Mouse (Mus musculus): ENCODE data around the gene Prox2. TPM values are rescaled to one million over a fixed set of nuclear protein-coding genes. Genes with fewer than 3 reads are reported as not detected.

Gene Prox2
- polyA plus RNA-seq, 1 experiment from 2014 or later, result 3.0 TPM

DNA sequence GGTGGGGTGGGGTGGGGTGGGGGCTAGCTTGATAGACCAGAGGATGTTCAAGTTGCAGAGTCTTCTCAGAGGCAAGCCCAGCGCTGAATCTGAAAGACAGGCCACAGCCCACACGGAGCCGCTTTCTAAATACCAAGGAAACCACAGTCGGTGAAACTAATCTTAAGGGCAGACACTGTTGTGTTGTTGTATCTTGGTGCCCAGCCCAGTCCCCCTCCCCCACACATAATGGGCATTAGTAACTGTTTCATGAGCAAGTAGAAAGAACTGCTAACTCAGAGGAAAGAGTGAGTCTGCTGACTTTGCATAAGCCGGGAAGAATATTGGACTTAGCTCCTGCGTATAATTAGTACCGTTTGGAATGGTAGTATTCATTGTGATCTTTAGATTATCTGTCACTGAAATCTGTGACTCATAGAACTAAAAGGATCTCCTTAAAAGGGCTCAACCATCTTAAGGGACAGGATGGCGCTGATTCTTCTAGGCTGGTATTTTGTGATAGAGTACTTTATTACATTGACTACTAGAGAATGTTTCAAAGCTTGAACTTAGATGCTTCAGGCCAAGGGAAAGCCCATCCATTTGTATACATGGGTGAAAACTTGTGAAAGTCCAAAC, 16.5 kb upstream of the Prox2 start:
- Histone ChIP-seq H3K36me3 (peaks cover 59% of the 10 kb centered on the region), H3K4me3 (replicated peaks) (no peak overlapping the region), H3K9ac (no peak overlapping the region), H3K27me3 (replicated peaks) (no peaks in the 10 kb centered on the region), H3K9me3 (no peaks in the 10 kb centered on the region), H3K4me1 (no peaks in the 10 kb centered on the region), H3K27ac (no peak overlapping the region), H3K4me2 (no peak overlapping the region)
- no peak for ATAC-seq (ENCODE audit: insufficient read depth, low FRiP score, low read depth)
- WGBS, result 79% methylated on average over 8 of the region's 8 CpGs

DNA sequence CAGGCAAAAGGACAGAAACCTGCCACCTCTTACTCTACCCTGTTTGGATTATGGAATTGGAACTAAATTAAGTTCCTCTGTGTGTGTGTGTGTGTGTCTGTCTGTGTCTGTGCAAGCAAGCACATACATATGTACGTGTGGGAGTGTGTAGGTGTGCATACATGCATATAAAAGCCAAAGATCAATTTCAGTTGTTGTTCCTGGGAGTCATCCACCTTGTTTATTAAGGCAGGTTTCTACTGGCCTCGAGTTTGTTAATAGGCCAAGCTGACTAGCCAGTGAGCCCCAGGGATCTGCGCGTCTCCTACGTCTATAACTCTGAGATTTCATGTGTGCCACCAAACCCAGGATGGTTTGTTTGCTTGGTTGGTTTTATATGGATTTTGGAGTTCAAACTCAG, 14.2 kb upstream of the Prox2 start:
- no peaks in the 10 kb centered on the region for H3K4me1 ChIP-seq
- H3K4me3 ChIP-seq (replicated peaks), result no peak overlapping the region
- H3K9me3 ChIP-seq, result no peaks in the 10 kb centered on the region
- H3K36me3 ChIP-seq, result peaks cover 61% of the 10 kb centered on the region
- no peaks in the 10 kb centered on the region for H3K27me3 ChIP-seq (replicated peaks)
- ATAC-seq (ENCODE audit: insufficient read depth, low FRiP score, low read depth), result no peak
- WGBS, result 92% methylated on average over 5 of the region's 5 CpGs
- H3K27ac ChIP-seq, result no peak overlapping the region
- H3K4me2 ChIP-seq, result no peak overlapping the region
- no peak overlapping the region for H3K9ac ChIP-seq

GRCm38 (mm10) chr12:85123645-85124044, 13.1 kb upstream of the Prox2 start:
- no peaks in the 10 kb centered on the region for H3K27me3 ChIP-seq (replicated peaks)
- H3K27ac ChIP-seq, result no peak overlapping the region
- no peak overlapping the region for H3K9ac ChIP-seq
- no peak overlapping the region for H3K4me3 ChIP-seq (replicated peaks)
- WGBS, result 91% methylated on average over 11 of the region's 11 CpGs
- no peaks in the 10 kb centered on the region for H3K9me3 ChIP-seq
- no peak overlapping the region for H3K4me2 ChIP-seq
- peaks cover 57% of the 10 kb centered on the region for H3K36me3 ChIP-seq
- no peaks in the 10 kb centered on the region for H3K4me1 ChIP-seq
- no peak for ATAC-seq (ENCODE audit: insufficient read depth, low FRiP score, low read depth)

DNA sequence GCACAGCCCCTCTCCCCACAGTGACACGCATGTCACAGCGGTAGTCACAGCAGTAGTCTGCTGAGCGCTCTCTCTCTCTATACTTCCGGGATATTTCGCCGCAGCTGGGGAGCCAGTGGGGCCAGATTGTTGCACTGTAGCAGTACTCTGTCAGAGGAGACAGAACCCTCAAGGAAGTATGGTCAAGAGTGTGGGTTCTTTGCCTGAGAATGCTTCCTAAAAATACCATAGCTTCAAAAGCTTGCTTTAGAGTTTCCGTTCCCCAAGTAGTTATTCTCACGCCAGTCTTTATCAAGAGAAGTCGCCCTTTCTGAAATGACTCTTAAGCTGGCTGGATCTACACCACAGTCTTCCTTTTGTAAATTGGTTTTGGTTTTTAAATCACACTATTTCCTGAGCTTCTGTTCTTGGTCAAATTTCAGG, 12.6 kb upstream of the Prox2 start:
- H3K27me3 ChIP-seq (replicated peaks), result no peaks in the 10 kb centered on the region
- H3K4me2 ChIP-seq, result no peak overlapping the region
- H3K4me1 ChIP-seq, result no peaks in the 10 kb centered on the region
- H3K36me3 ChIP-seq, result peaks cover 55% of the 10 kb centered on the region
- ATAC-seq (ENCODE audit: insufficient read depth, low FRiP score, low read depth), result no peak
- no peak overlapping the region for H3K27ac ChIP-seq
- WGBS, result 93% methylated on average over 9 of the region's 9 CpGs
- no peak overlapping the region for H3K4me3 ChIP-seq (replicated peaks)
- no peaks in the 10 kb centered on the region for H3K9me3 ChIP-seq
- H3K9ac ChIP-seq, result no peak overlapping the region

DNA sequence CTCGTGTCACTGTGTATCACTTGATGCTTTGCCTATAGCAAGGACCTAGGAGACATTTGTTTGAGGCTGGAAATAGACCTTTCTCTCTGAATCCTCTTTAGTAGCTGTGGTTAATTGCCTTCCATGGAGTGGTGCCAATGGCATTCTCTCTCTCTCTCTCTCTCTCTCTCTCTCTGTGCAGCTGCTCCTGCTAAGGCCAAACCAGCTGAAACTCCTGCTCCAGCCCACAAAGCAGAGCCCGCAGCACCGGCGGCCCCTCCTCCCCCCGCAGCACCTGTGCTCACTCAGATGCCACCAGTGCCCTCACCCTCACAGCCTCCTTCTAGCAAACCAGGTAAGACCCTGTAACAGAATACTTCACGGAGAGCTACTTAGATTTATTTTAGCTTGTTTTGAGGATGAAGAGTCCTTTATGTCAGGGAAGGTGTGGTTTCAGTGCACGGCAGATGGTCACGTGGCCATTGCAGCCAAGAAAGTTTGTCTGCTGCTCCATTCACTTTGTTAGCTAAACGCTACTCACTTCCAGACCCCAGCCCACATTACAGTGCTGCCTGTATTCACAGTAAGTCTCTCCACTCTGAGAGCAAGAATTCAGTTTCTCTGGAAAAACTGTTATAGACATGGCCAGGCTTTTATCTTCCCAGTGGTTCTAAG, 11.4 kb upstream of the Prox2 start:
- Histone ChIP-seq H3K27ac (no peak overlapping the region), H3K27me3 (replicated peaks) (no peaks in the 10 kb centered on the region), H3K9me3 (no peaks in the 10 kb centered on the region), H3K4me2 (no peak overlapping the region), H3K4me3 (replicated peaks) (no peak overlapping the region), H3K36me3 (peaks cover 50% of the 10 kb centered on the region), H3K9ac (no peak overlapping the region), H3K4me1 (no peaks in the 10 kb centered on the region)
- no peak for ATAC-seq (ENCODE audit: insufficient read depth, low FRiP score, low read depth)
- WGBS, result 86% methylated on average over 9 of the region's 9 CpGs

DNA sequence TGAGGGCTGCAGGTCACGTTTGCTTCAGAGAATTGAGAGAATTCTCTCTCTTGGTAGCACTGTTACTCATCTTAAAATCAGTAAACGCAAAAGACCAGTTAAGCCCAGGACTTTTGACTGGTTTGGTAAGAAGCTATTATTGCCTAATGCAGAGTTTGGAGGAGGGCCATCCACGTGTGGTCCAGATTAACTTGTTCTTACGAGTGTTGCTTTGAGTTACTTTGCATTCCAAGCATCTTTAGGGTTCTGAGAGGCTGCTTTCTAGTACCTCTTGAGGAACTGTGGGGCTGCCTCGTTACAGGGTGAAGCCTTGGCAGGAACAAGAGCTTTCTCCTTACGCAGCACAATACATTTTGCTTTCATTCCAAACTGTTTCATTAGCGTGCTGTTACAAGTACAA, 5.1 kb upstream of the Prox2 start:
- peaks cover 15% of the 10 kb centered on the region for H3K36me3 ChIP-seq
- H3K27ac ChIP-seq, result no peak overlapping the region
- peaks cover 15% of the 10 kb centered on the region; the same call in 1 of the 2 replicates for H3K4me1 ChIP-seq
- H3K4me3 ChIP-seq (replicated peaks), result no peak overlapping the region
- WGBS, result 77% methylated on average over 7 of the region's 7 CpGs
- ATAC-seq (ENCODE audit: insufficient read depth, low FRiP score, low read depth), result no peak
- H3K9ac ChIP-seq, result no peak overlapping the region
- H3K9me3 ChIP-seq, result no peaks in the 10 kb centered on the region
- no peak overlapping the region for H3K4me2 ChIP-seq
- H3K27me3 ChIP-seq (replicated peaks), result no peaks in the 10 kb centered on the region

DNA sequence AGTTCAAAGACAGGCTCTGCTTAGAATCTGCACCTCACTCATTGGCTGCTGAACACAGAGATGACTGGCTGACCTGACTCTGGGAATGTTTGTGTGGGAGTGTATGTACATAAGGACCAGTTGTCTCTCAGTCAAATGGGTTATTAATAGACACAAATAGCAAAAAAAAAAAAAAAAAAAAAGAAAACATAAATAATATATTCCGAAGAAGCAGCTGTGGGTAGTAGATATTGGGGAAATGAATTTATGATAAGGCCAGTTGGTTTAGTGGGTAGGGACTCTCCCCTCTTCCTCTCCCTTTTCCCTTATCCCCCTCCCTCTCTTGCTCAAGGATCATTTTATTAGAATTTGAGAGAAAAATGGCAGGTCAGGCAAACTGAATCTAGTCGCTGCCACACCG, 3.4 kb upstream of the Prox2 start:
- no peaks in the 10 kb centered on the region for H3K27me3 ChIP-seq (replicated peaks)
- peaks cover 22% of the 10 kb centered on the region; the same call in 1 of the 2 replicates for H3K4me1 ChIP-seq
- no peak overlapping the region for H3K27ac ChIP-seq
- no peak overlapping the region for H3K4me2 ChIP-seq
- no peak overlapping the region for H3K9ac ChIP-seq
- no peak for ATAC-seq (ENCODE audit: insufficient read depth, low FRiP score, low read depth)
- H3K4me3 ChIP-seq (replicated peaks), result no peak overlapping the region
- peaks cover 9% of the 10 kb centered on the region for H3K36me3 ChIP-seq
- H3K9me3 ChIP-seq, result no peaks in the 10 kb centered on the region
- 86% methylated on average over 3 of the region's 3 CpGs for WGBS

DNA sequence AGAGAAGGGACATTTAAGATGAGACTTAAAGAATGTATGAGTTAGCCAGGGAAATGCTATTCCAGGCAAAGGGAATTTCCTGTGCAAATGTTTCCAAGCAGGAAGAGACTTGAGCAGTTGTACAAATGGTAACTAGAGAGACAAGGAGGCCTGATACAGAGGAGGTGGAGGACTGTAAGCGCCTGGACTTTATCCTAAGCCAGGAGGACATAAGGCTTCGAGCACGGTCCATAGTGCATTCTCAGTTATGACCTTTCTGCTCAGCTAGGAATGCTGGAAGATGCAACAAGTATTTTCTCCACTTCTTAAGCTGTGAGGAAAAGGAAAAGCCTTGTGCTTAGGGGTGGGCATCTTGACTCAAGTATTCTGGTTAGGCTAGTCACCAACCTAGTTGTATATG, 2.8 kb upstream of the Prox2 start:
- Histone ChIP-seq H3K9ac (no peak overlapping the region), H3K27ac (peak overlapping the region; percentile 24; the same call in 1 of the 2 replicates), H3K27me3 (replicated peaks) (no peaks in the 10 kb centered on the region), H3K4me1 (peaks cover 22% of the 10 kb centered on the region; the same call in 1 of the 2 replicates), H3K4me2 (no peak overlapping the region), H3K36me3 (peaks cover 3% of the 10 kb centered on the region), H3K9me3 (no peaks in the 10 kb centered on the region), H3K4me3 (replicated peaks) (no peak overlapping the region)
- ATAC-seq (ENCODE audit: insufficient read depth, low FRiP score, low read depth), result no peak
- 93% methylated on average over 3 of the region's 3 CpGs for WGBS

DNA sequence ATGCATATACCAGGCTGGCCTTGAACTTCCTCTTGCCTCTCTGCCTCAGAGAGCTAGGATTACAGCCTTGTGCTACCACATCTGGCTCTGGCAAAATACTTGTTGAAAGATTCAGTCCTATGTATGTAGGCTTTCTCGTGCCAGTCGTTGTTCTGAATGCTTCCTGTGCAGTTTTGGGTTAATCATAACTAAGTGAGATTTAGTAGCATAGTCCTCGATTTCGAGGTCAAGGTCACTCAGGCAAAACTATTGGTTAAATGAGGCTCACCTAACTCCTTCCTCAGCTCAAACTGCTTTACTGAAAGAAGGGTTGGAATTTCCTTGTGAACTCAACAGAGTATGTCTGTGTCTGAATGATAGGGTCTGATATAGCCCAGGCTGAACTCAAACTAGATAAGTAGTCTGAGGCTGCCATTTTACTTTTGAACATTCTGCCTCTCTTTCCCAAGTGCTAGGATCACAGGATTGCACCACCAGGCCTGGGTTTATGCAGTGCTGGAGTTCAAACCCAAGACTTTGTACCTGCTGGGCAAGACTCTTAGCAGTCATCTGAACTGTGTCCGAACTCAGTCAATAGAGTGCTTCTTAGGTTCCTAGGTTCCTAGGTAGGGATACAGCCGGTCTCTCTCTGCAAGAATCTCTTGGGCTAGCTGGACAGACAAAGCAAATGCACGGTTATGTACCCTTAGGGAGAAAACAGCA, 2.1 kb upstream of the Prox2 start:
- ATAC-seq (ENCODE audit: insufficient read depth, low FRiP score, low read depth), result no peak

DNA sequence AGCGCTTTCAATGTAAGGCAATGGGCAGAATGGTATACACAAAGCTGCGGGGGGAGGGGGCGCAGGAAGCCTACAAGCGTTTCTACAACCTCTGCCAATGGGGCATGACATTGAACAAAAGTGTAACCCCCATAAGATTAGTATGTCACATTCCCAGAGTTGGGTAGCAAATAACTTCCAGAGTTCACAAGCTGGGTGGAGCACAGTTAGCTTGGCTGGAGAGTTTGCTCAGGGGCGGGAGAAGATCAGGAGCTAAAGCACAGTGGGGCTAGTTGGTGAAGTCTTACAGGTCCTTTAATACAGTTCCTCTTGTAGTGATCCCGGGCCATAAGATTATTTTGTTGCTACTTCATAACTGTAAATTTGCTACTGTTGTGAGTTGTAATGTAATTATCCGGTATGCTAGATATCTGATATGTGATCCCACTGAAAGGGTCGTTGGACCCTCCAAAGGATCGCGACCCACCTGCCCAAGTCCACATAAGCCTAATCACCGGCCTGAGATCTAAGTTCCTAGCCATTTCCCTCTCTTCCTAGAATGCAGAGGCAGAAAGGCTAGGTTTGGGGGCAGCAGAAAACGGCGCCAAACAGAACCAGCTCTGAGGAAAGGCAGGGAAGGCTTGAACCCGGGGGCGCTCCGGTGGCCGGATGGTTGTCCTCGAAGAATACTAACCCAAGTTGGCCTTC, 405 bp downstream of the Prox2 start:
- 11% methylated on average over 18 of the region's 18 CpGs for WGBS
- Histone ChIP-seq H3K36me3 (no peaks in the 10 kb centered on the region), H3K9me3 (no peaks in the 10 kb centered on the region), H3K27ac (peak overlapping the region; percentile 83), H3K4me1 (peaks cover 22% of the 10 kb centered on the region; the same call in 1 of the 2 replicates), H3K9ac (peak overlapping the region; percentile 79), H3K27me3 (replicated peaks) (no peaks in the 10 kb centered on the region), H3K4me3 (replicated peaks) (peak overlapping the region; percentile 92), H3K4me2 (peak overlapping the region; percentile 80)
- ATAC-seq (ENCODE audit: insufficient read depth, low FRiP score, low read depth), result no peak; the same call in 1 of the 2 replicates

More for the DNA sequence above, 2.1 kb upstream of the Prox2 start:
- H3K9ac ChIP-seq, result no peak overlapping the region
- no peak overlapping the region for H3K4me3 ChIP-seq (replicated peaks)
- no peaks in the 10 kb centered on the region for H3K9me3 ChIP-seq
- H3K4me2 ChIP-seq, result peak overlapping the region; percentile 80; the same call in 1 of the 2 replicates
- H3K27ac ChIP-seq, result peak overlapping the region; percentile 24; the same call in 1 of the 2 replicates
- no peaks in the 10 kb centered on the region for H3K27me3 ChIP-seq (replicated peaks)
- H3K36me3 ChIP-seq, result peaks cover 3% of the 10 kb centered on the region; the same call in 1 of the 2 replicates
- 79% methylated on average over 7 of the region's 7 CpGs for WGBS
- peaks cover 22% of the 10 kb centered on the region; the same call in 1 of the 2 replicates for H3K4me1 ChIP-seq

DNA sequence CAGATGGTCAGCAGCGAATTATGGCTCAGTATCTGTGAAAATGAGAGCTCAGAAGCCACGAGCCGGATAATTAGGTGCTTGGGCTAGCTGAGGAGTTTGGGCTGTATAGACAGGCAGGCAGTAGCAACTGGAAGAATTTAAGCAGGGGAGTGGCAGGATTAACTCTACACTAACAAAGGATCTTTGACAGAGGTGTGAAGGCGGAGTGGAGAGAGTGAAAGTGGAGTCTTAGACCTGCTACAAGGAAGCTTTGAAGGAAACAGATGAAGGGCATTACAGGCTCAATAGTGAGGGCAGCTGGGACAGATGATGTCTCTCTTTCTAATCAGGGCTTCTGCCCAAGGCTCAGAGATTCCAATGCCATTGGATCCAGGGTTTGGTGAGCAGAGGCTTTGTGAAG, 1.1 kb downstream of the Prox2 start:
- Histone ChIP-seq H3K36me3 (no peaks in the 10 kb centered on the region), H3K27me3 (replicated peaks) (no peaks in the 10 kb centered on the region), H3K4me1 (peaks cover 22% of the 10 kb centered on the region; the same call in 1 of the 2 replicates), H3K4me2 (peak overlapping the region; percentile 80), H3K9me3 (no peaks in the 10 kb centered on the region), H3K9ac (no peak overlapping the region), H3K27ac (no peak overlapping the region), H3K4me3 (replicated peaks) (no peak overlapping the region)
- 48% methylated on average over 4 of the region's 4 CpGs for WGBS
- ATAC-seq (ENCODE audit: insufficient read depth, low FRiP score, low read depth), result no peak
